Mouse (Mus musculus): Measurements from ENCODE around the gene Fryl. TPM values are rescaled to one million over a fixed set of nuclear protein-coding genes. Genes with fewer than 3 reads are reported as not detected.

The Fryl gene
- polyA plus RNA-seq, 1 experiment from 2014 or later = 20.8 TPM

DNA sequence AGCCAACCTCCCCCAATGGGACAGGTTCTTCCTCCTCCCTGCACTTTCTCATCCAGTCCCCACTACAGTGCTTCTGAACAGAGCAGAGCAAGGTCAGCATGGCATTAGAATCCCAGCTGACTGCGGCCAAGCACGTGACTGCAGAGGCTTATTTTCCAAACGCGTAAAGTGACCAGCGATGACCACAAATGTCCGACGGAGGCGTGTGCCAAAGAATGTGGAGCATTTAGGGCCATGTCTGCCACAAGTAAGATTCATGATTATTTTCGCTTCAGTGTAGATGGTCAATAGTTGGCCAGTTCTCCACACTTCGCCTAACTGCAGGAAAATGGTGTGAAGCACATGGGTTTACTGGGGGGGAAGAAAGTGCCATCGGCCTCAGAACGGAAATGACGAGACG is 137.6 kb downstream of the Fryl start:
- Histone ChIP-seq H3K4me1 (replicated peaks; ENCODE audit: control insufficient read depth, insufficient read depth) (no peaks in the 10 kb centered on the region), H3K4me2 (replicated peaks; ENCODE audit: low read depth) (no peak overlapping the region), H3K27me3 (ENCODE audit: control insufficient read depth, insufficient read depth, low read length) (no peaks in the 10 kb centered on the region), H3K9ac (ENCODE audit: low read length) (no peak overlapping the region), H3K4me3 (ENCODE audit: low read depth, low read length) (no peak overlapping the region), H3K9me3 (ENCODE audit: control insufficient read depth, low read length) (no peaks in the 10 kb centered on the region), H3K27ac (replicated peaks) (no peak overlapping the region), H3K36me3 (ENCODE audit: control insufficient read depth, insufficient read depth, low read length) (peaks cover 9% of the 10 kb centered on the region)
- ATAC-seq (ENCODE audit: low FRiP score, low TSS enrichment) (no peak), DNase-seq (ENCODE audit: low spot score) (no peak)
- TF ChIP-seq EP300 (optimal IDR thresholded peaks at IDR 0.05) = no peak
- TF ChIP-seq CTCF (IDR thresholded peaks at IDR 0.05; ENCODE audit: low read depth) = no peak
- 91% methylated on average over 14 of the region's 14 CpGs for WGBS

DNA sequence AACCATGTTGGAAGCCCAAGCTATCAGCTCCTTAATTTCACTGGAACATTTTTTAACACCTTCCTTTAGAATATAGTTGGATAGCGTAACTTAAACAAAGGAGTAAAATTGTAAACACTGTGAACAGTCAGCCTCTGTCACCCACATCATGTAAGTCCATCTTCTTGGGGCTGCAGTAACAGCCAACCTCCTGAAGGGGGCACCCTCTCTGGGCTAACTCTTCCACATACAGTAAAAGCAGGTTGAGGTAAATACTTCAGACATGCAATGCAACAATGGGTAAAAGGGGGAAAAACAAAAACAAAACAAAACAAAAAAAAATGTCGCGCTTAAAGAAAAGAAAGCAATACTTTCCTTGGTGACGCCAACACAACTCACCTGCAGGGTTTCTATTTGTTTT is 141.5 kb downstream of the Fryl start:
- WGBS = 87% methylated on average over 4 of the region's 4 CpGs
- Histone ChIP-seq H3K9me3 (ENCODE audit: control insufficient read depth, low read length) (no peaks in the 10 kb centered on the region), H3K4me2 (replicated peaks; ENCODE audit: low read depth) (no peak overlapping the region), H3K4me3 (ENCODE audit: low read depth, low read length) (no peak overlapping the region), H3K27me3 (ENCODE audit: control insufficient read depth, insufficient read depth, low read length) (no peaks in the 10 kb centered on the region), H3K36me3 (ENCODE audit: control insufficient read depth, insufficient read depth, low read length) (peaks cover 14% of the 10 kb centered on the region), H3K9ac (ENCODE audit: low read length) (no peak overlapping the region), H3K4me1 (replicated peaks; ENCODE audit: control insufficient read depth, insufficient read depth) (no peaks in the 10 kb centered on the region), H3K27ac (replicated peaks) (no peak overlapping the region)
- ATAC-seq (ENCODE audit: low FRiP score, low TSS enrichment) (no peak), DNase-seq (ENCODE audit: low spot score) (no peak)
- TF ChIP-seq CTCF (IDR thresholded peaks at IDR 0.05; ENCODE audit: low read depth) = peak; percentile 77
- TF ChIP-seq EP300 (optimal IDR thresholded peaks at IDR 0.05) = no peak

DNA sequence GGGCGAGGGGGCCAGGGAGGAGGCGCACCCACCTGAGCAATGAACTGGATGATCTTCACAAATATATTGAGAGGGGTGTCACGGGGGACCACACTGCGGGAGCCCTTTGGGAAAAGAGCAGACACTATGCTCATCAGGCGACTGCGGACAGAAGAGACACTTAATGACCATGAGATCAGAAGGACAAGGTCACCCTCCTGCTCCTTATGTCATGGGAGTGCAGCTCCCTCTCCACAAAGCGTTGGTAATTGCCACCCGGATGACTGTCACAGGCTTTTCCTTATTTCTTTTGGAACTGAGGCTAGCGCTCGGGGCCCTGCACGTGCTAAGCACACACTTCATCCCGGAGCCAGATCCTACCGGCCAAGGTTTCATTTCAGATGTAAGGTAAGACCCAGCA is 144.1 kb downstream of the Fryl start:
- DNase-seq (ENCODE audit: low spot score) (no peak), ATAC-seq (ENCODE audit: low FRiP score, low TSS enrichment) (no peak)
- no peaks in the 10 kb centered on the region for H3K4me1 ChIP-seq (replicated peaks; ENCODE audit: control insufficient read depth, insufficient read depth)
- no peak overlapping the region for H3K4me2 ChIP-seq (replicated peaks; ENCODE audit: low read depth)
- peaks cover 17% of the 10 kb centered on the region for H3K36me3 ChIP-seq (ENCODE audit: control insufficient read depth, insufficient read depth, low read length)
- H3K4me3 ChIP-seq (ENCODE audit: low read depth, low read length) = no peak overlapping the region
- H3K27me3 ChIP-seq (ENCODE audit: control insufficient read depth, insufficient read depth, low read length) = no peaks in the 10 kb centered on the region
- TF ChIP-seq EP300 (optimal IDR thresholded peaks at IDR 0.05) (no peak), CTCF (IDR thresholded peaks at IDR 0.05; ENCODE audit: low read depth) (no peak)
- H3K9me3 ChIP-seq (ENCODE audit: control insufficient read depth, low read length) = no peaks in the 10 kb centered on the region
- H3K9ac ChIP-seq (ENCODE audit: low read length) = no peak overlapping the region
- WGBS = 93% methylated on average over 13 of the region's 13 CpGs
- no peak overlapping the region for H3K27ac ChIP-seq (replicated peaks)

DNA sequence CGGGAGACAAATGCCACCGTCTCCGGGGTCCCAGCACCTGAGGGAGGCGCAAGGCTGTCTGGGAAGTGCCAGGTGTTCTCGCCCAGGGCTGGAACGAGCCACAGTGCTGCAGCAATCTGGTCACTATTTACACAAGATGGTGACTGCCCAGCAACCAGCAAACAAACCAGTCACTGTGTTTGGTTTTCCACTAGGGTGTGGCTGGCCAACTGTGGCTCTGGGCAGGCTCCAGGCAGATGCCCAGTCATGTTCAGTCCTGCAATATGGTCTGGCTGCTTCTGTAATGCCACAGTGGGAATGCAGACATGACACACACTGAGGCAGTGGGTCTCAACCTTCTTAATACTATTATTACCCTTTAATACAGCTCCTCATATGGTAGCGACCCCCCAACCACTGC is 152.8 kb downstream of the Fryl start:
- Histone ChIP-seq H3K27ac (replicated peaks) (peak overlapping the region; percentile 56), H3K9me3 (ENCODE audit: control insufficient read depth, low read length) (no peaks in the 10 kb centered on the region), H3K36me3 (ENCODE audit: control insufficient read depth, insufficient read depth, low read length) (peaks cover 16% of the 10 kb centered on the region), H3K4me3 (ENCODE audit: low read depth, low read length) (no peak overlapping the region), H3K4me1 (replicated peaks; ENCODE audit: control insufficient read depth, insufficient read depth) (no peaks in the 10 kb centered on the region), H3K27me3 (ENCODE audit: control insufficient read depth, insufficient read depth, low read length) (no peaks in the 10 kb centered on the region), H3K9ac (ENCODE audit: low read length) (no peak overlapping the region), H3K4me2 (replicated peaks; ENCODE audit: low read depth) (no peak overlapping the region)
- 57% methylated on average over 7 of the region's 7 CpGs for WGBS
- peak; percentile 86 for DNase-seq (ENCODE audit: low spot score)
- TF ChIP-seq CTCF (IDR thresholded peaks at IDR 0.05; ENCODE audit: low read depth) = no peak
- no peak for TF ChIP-seq EP300 (optimal IDR thresholded peaks at IDR 0.05)
- peak; percentile 98 for ATAC-seq (ENCODE audit: low FRiP score, low TSS enrichment)

DNA sequence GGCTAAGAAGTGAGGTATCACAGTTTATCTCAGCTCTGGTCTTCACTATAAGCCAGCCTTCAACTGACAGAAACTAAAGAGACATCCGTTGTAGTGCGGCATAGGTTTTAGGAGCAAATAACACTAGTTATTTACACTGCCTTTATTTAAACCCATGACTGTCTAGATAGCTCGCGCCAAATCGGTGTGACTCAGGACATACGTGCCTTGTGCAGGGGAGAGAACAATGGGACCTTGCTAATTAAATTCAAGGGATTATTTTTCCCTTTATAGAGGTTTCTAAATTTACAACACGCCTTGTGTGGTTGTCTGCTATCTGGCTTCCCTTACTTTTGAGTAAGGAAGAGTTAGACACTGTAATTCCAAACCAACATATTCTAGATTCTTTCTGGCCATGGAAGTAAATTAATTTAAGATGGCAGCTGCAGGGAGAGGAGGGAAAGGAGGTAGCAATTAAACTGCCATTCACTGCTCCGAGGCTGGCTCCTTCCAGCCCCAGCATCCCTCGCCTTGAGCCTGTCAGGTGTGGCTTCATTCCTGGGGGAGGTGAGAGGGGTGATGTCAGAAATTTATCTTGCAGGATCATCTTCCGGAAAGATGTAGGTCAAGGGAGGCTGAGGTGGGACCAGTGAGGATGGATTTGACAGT is 154.0 kb downstream of the Fryl start:
- DNase-seq (ENCODE audit: low spot score) = no peak
- WGBS = 70% methylated on average over 10 of the region's 10 CpGs
- H3K4me2 ChIP-seq (replicated peaks; ENCODE audit: low read depth) = no peak overlapping the region

DNA sequence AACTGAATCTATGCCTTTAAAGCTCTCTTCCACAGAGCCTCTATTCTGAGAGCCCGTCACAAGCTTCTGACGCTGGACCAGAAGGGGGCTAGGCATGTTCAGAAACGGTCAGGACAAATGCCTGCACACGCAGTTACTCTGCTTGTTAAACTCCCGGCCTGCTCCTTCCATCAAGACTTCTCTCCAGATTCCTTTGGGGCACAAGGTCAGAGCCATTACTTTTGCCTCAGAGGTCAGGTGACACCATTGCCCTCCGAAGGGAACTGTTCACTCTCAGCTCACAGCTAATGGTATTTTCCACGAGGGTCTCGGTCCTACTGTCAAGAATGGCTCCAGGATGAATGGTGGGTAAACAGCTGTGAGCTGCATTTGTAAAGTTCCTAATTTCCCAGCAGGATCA is 164.2 kb downstream of the Fryl start:
- Histone ChIP-seq H3K4me1 (replicated peaks; ENCODE audit: control insufficient read depth, insufficient read depth) (no peaks in the 10 kb centered on the region), H3K27ac (replicated peaks) (no peak overlapping the region), H3K9ac (ENCODE audit: low read length) (no peak overlapping the region), H3K4me3 (ENCODE audit: low read depth, low read length) (no peak overlapping the region), H3K9me3 (ENCODE audit: control insufficient read depth, low read length) (no peaks in the 10 kb centered on the region), H3K4me2 (replicated peaks; ENCODE audit: low read depth) (no peak overlapping the region), H3K27me3 (ENCODE audit: control insufficient read depth, insufficient read depth, low read length) (no peaks in the 10 kb centered on the region), H3K36me3 (ENCODE audit: control insufficient read depth, insufficient read depth, low read length) (peaks cover 27% of the 10 kb centered on the region)
- no peak for TF ChIP-seq CTCF (IDR thresholded peaks at IDR 0.05; ENCODE audit: low read depth)
- TF ChIP-seq EP300 (optimal IDR thresholded peaks at IDR 0.05) = no peak
- 48% methylated on average over 8 of the region's 8 CpGs for WGBS
- no peak for DNase-seq (ENCODE audit: low spot score)
- ATAC-seq (ENCODE audit: low FRiP score, low TSS enrichment) = no peak

More for the DNA sequence above, 154.0 kb downstream of the Fryl start:
- H3K36me3 ChIP-seq (ENCODE audit: control insufficient read depth, insufficient read depth, low read length) = peaks cover 13% of the 10 kb centered on the region
- H3K4me3 ChIP-seq (ENCODE audit: low read depth, low read length) = no peak overlapping the region
- no peaks in the 10 kb centered on the region for H3K4me1 ChIP-seq (replicated peaks; ENCODE audit: control insufficient read depth, insufficient read depth)
- no peak overlapping the region for H3K9ac ChIP-seq (ENCODE audit: low read length)
- H3K27ac ChIP-seq (replicated peaks) = no peak overlapping the region
- H3K9me3 ChIP-seq (ENCODE audit: control insufficient read depth, low read length) = no peaks in the 10 kb centered on the region
- TF ChIP-seq CTCF (IDR thresholded peaks at IDR 0.05; ENCODE audit: low read depth) (no peak), EP300 (optimal IDR thresholded peaks at IDR 0.05) (no peak)
- no peaks in the 10 kb centered on the region for H3K27me3 ChIP-seq (ENCODE audit: control insufficient read depth, insufficient read depth, low read length)
- ATAC-seq (ENCODE audit: low FRiP score, low TSS enrichment) = no peak
